Mouse (Mus musculus): ENCODE results near the gene Trpv5. TPM values are rescaled to one million over a fixed set of nuclear protein-coding genes. Genes with fewer than 3 reads are reported as not detected.

Gene Trpv5
- total RNA-seq, 1 experiment: 0.22 TPM

- H3K9ac ChIP-seq (ENCODE audit: insufficient read depth, low read depth, low read length, poor library complexity, severe bottlenecking): no peak overlapping the region
- peaks cover 0 to 3% of the 10 kb centered on the region in 2 experiments; a peak in 1 of 4 replicates for H3K4me1 ChIP-seq (ENCODE audit: control insufficient read depth in 2 of 2, insufficient read depth in 2 of 2, low read length in 2 of 2, poor library complexity in 1 of 2)
- no peaks in the 10 kb centered on the region for H3K36me3 ChIP-seq (ENCODE audit: control insufficient read depth, insufficient read depth, low read length, poor library complexity, severe bottlenecking)
- in situ Hi-C loops (cut with MboI; ENCODE audit: low sequenced_read_pairs in 2 of 2, unreplicated experiment in 2 of 2): no loop called here
- TF ChIP-seq ZNF384 (IDR thresholded peaks at IDR 0.05; ENCODE audit: low read depth, low read length): no peak
- TF ChIP-seq ZC3H11A (IDR thresholded peaks at IDR 0.05; ENCODE audit: borderline replicate concordance, low read depth, low read length): no peak
- TF ChIP-seq HCFC1 (IDR thresholded peaks at IDR 0.05; ENCODE audit: borderline replicate concordance, insufficient read depth, low read length): no peak
- TF ChIP-seq CHD2 (IDR thresholded peaks at IDR 0.05; ENCODE audit: low read depth, low read length): no peak
- TF ChIP-seq MAFK (IDR thresholded peaks at IDR 0.05; ENCODE audit: insufficient read depth, low read depth, low read length): no peak
- no peak for DNase-seq (ENCODE audit: low read depth, low spot score)
- no peak overlapping the region for H3K4me3 ChIP-seq (ENCODE audit: insufficient read depth in 1 of 2, low read depth in 1 of 2, low read length in 2 of 2, poor library complexity in 1 of 2, severe bottlenecking in 1 of 2)
- no peaks in the 10 kb centered on the region for H3K9me3 ChIP-seq (ENCODE audit: control insufficient read depth, insufficient read depth, low read depth, low read length)
- no peak overlapping the region for H3K27ac ChIP-seq (ENCODE audit: insufficient read depth, low read depth, low read length, poor library complexity, severe bottlenecking)
Observed at GRCm38 (mm10) chr6:41685596-41685995, 5.0 kb upstream of the Trpv5 start.

GRCm38 (mm10) chr6:41684911-41685310 lies 4.3 kb upstream of the Trpv5 start:
- H3K9me3 ChIP-seq (ENCODE audit: control insufficient read depth, insufficient read depth, low read depth, low read length): no peaks in the 10 kb centered on the region
- H3K4me1 ChIP-seq (ENCODE audit: control insufficient read depth in 2 of 2, insufficient read depth in 2 of 2, low read length in 2 of 2, poor library complexity in 1 of 2): peaks cover 0 to 3% of the 10 kb centered on the region in 2 experiments; a peak in 1 of 4 replicates
- H3K27ac ChIP-seq (ENCODE audit: insufficient read depth, low read depth, low read length, poor library complexity, severe bottlenecking): no peak overlapping the region
- in situ Hi-C loops (cut with MboI; ENCODE audit: low sequenced_read_pairs in 2 of 2, unreplicated experiment in 2 of 2): no loop called here
- H3K4me3 ChIP-seq (ENCODE audit: insufficient read depth in 1 of 2, low read depth in 1 of 2, low read length in 2 of 2, poor library complexity in 1 of 2, severe bottlenecking in 1 of 2): no peak overlapping the region
- no peak for DNase-seq (ENCODE audit: low read depth, low spot score)
- H3K9ac ChIP-seq (ENCODE audit: insufficient read depth, low read depth, low read length, poor library complexity, severe bottlenecking): no peak overlapping the region
- no peaks in the 10 kb centered on the region for H3K36me3 ChIP-seq (ENCODE audit: control insufficient read depth, insufficient read depth, low read length, poor library complexity, severe bottlenecking)
- TF ChIP-seq ZNF384 (IDR thresholded peaks at IDR 0.05; ENCODE audit: low read depth, low read length): no peak
- TF ChIP-seq ZC3H11A (IDR thresholded peaks at IDR 0.05; ENCODE audit: borderline replicate concordance, low read depth, low read length): no peak
- TF ChIP-seq CHD2 (IDR thresholded peaks at IDR 0.05; ENCODE audit: low read depth, low read length): no peak
- no peak for TF ChIP-seq MAFK (IDR thresholded peaks at IDR 0.05; ENCODE audit: insufficient read depth, low read depth, low read length)
- no peak for TF ChIP-seq HCFC1 (IDR thresholded peaks at IDR 0.05; ENCODE audit: borderline replicate concordance, insufficient read depth, low read length)

GRCm38 (mm10) chr6:41684131-41684530 lies 3.6 kb upstream of the Trpv5 start, which contains the start of gene Llcfc1:
Gene Llcfc1, plus strand, starts transcription at chr6:41684431.
- no peaks in the 10 kb centered on the region for H3K36me3 ChIP-seq (ENCODE audit: control insufficient read depth, insufficient read depth, low read length, poor library complexity, severe bottlenecking)
- no peak within 1 kb of the TSS for H3K4me3 ChIP-seq (ENCODE audit: insufficient read depth in 1 of 2, low read depth in 1 of 2, low read length in 2 of 2, poor library complexity in 1 of 2, severe bottlenecking in 1 of 2)
- no peak within 1 kb of the TSS for H3K9ac ChIP-seq (ENCODE audit: insufficient read depth, low read depth, low read length, poor library complexity, severe bottlenecking)
- H3K9me3 ChIP-seq (ENCODE audit: control insufficient read depth, insufficient read depth, low read depth, low read length): no peaks in the 10 kb centered on the region
- DNase-seq (ENCODE audit: low read depth, low spot score): no peak
- H3K4me1 ChIP-seq (ENCODE audit: control insufficient read depth in 2 of 2, insufficient read depth in 2 of 2, low read length in 2 of 2, poor library complexity in 1 of 2): peaks cover 0 to 3% of the 10 kb centered on the region in 2 experiments; a peak in 1 of 4 replicates
- in situ Hi-C loops (cut with MboI; ENCODE audit: low sequenced_read_pairs in 2 of 2, unreplicated experiment in 2 of 2): no loop called here
- no peak within 1 kb of the TSS for H3K27ac ChIP-seq (ENCODE audit: insufficient read depth, low read depth, low read length, poor library complexity, severe bottlenecking)
- TF ChIP-seq ZNF384 (IDR thresholded peaks at IDR 0.05; ENCODE audit: low read depth, low read length): no peak
- TF ChIP-seq ZC3H11A (IDR thresholded peaks at IDR 0.05; ENCODE audit: borderline replicate concordance, low read depth, low read length): no peak
- no peak for TF ChIP-seq CHD2 (IDR thresholded peaks at IDR 0.05; ENCODE audit: low read depth, low read length)
- no peak for TF ChIP-seq MAFK (IDR thresholded peaks at IDR 0.05; ENCODE audit: insufficient read depth, low read depth, low read length)
- TF ChIP-seq HCFC1 (IDR thresholded peaks at IDR 0.05; ENCODE audit: borderline replicate concordance, insufficient read depth, low read length): no peak

- in situ Hi-C loops (cut with MboI; ENCODE audit: low sequenced_read_pairs in 2 of 2, unreplicated experiment in 2 of 2): no loop called here
- Histone ChIP-seq H3K9me3 (ENCODE audit: control insufficient read depth, insufficient read depth, low read depth, low read length) (no peaks in the 10 kb centered on the region), H3K9ac (ENCODE audit: insufficient read depth, low read depth, low read length, poor library complexity, severe bottlenecking) (no peak overlapping the region), H3K4me1 (ENCODE audit: control insufficient read depth in 2 of 2, insufficient read depth in 2 of 2, low read length in 2 of 2, poor library complexity in 1 of 2) (peaks cover 0 to 3% of the 10 kb centered on the region in 2 experiments; a peak in 1 of 4 replicates), H3K36me3 (ENCODE audit: control insufficient read depth, insufficient read depth, low read length, poor library complexity, severe bottlenecking) (no peaks in the 10 kb centered on the region), H3K4me3 (ENCODE audit: insufficient read depth in 1 of 2, low read depth in 1 of 2, low read length in 2 of 2, poor library complexity in 1 of 2, severe bottlenecking in 1 of 2) (no peak overlapping the region), H3K27ac (ENCODE audit: insufficient read depth, low read depth, low read length, poor library complexity, severe bottlenecking) (no peak overlapping the region)
- no peak for DNase-seq (ENCODE audit: low read depth, low spot score)
- TF ChIP-seq MAFK (IDR thresholded peaks at IDR 0.05; ENCODE audit: insufficient read depth, low read depth, low read length) (no peak), ZNF384 (IDR thresholded peaks at IDR 0.05; ENCODE audit: low read depth, low read length) (no peak), HCFC1 (IDR thresholded peaks at IDR 0.05; ENCODE audit: borderline replicate concordance, insufficient read depth, low read length) (no peak), CHD2 (IDR thresholded peaks at IDR 0.05; ENCODE audit: low read depth, low read length) (no peak), ZC3H11A (IDR thresholded peaks at IDR 0.05; ENCODE audit: borderline replicate concordance, low read depth, low read length) (no peak)
Observed at GRCm38 (mm10) chr6:41681656-41682055, 1.1 kb upstream of the Trpv5 start.

All from ES-E14 (cell line).